11 mouse cellular contexts compared by ENCODE assay signal in genomic region chr11:34098422-34098821, GRCm38 (mm10). TPM values are rescaled to one million over a fixed set of nuclear protein-coding genes. Genes with fewer than 3 reads are reported as not detected.
DNase-seq lines count a peak whose midpoint lies in the region; TF ChIP-seq lines count a peak whose summit lies in the region.
"Had no signal": no experiment of that assay in that cellular context is flagged by ENCODE, and none has a peak within 500 bp of the region (broad histone marks: within the 10 kb centered on the region; RNA-seq: fewer than 3 reads in every experiment).

4930469K13Rik (minus strand) TSS chr11:34098554.

- peaks cover 1% of the 10 kb centered on the region; the same call in 1 of the 2 replicates for H3K36me3 ChIP-seq in testis, adult 2 months (ENCODE audit: control insufficient read depth, insufficient read depth, low read length)
- H3K36me3 ChIP-seq: liver, embryonic 15.5 days; stomach, embryonic 15.5 days had no signal

- no peak for TF ChIP-seq CTCF in testis, adult 2 months (IDR thresholded peaks at IDR 0.05; ENCODE audit: control insufficient read depth, insufficient read depth, insufficient replicate concordance, low read depth, low read length)

- peak within 1 kb of the TSS; percentile 99 for H3K27ac ChIP-seq in testis, adult 2 months (ENCODE audit: control insufficient read depth, insufficient read depth, low read depth, low read length)
- H3K27ac ChIP-seq: liver, embryonic 15.5 days; stomach, embryonic 15.5 days had no signal

- peaks cover 4% of the 10 kb centered on the region; the same call in 1 of the 2 replicates for H3K4me1 ChIP-seq in testis, adult 2 months (ENCODE audit: control insufficient read depth, insufficient read depth, low read length)
- H3K4me1 ChIP-seq: liver, embryonic 15.5 days; stomach, embryonic 15.5 days had no signal

- peak; percentile 80 for DNase-seq in heart, adult 11 months
- no peak for DNase-seq in heart, adult 8-10 months (ENCODE audit: low spot score)
- no peak for DNase-seq in testis, postnatal 10 days (ENCODE audit: low spot score)
- DNase-seq in forelimb bud, embryonic 11.5 days (ENCODE audit: low read depth, low spot score), result peak; percentile 18
- peak; percentile 24 for DNase-seq in thymus, postnatal 25 days
- DNase-seq in ovary, postnatal 14 days (ENCODE audit: low spot score), result no peak
- DNase-seq in layer of hippocampus, adult 9-11 months, result no peak

- TF ChIP-seq POLR2A in testis, adult 2 months (IDR thresholded peaks at IDR 0.05; ENCODE audit: control insufficient read depth, low read depth, low read length), result peak; percentile 66; the same call in 1 of the 2 replicates

- peak within 1 kb of the TSS; percentile 97 for H3K4me3 ChIP-seq in testis, adult 2 months (ENCODE audit: control insufficient read depth, low read depth, low read length)
- H3K4me3 ChIP-seq: liver, embryonic 15.5 days; stomach, embryonic 15.5 days had no signal

- no peaks in the 10 kb centered on the region for H3K27me3 ChIP-seq in testis, adult 2 months (ENCODE audit: control insufficient read depth, insufficient read depth, low read length)
- H3K27me3 ChIP-seq: liver, embryonic 15.5 days; stomach, embryonic 15.5 days had no signal

RNA-seq across cellular contexts. Expression of gene 4930469K13Rik, which starts in this region (rescaled TPM):
- total RNA-seq in heart, adult 8-10 months (2022), result not detected
- 22.3 and 23.8 TPM in 2 replicates for polyA plus RNA-seq in testis, adult 2 months (2012; rRNA removed)
- polyA plus RNA-seq: heart, embryonic 16.5 days; liver, embryonic 15.5 days had no signal

Comparison
In these comparisons a context has a peak if more than half of its experiments do, and no peak if none do; other contexts are left out.
1. DNase-seq: peak in heart, adult 11 months (single experiment), forelimb bud, embryonic 11.5 days (single experiment) and thymus, postnatal 25 days (single experiment); none in heart, adult 8-10 months (single experiment), testis, postnatal 10 days (single experiment), ovary, postnatal 14 days (single experiment) and layer of hippocampus, adult 9-11 months (single experiment).